Mouse (Mus musculus): ENCODE measurements around the gene Irx5. TPM values are rescaled to one million over a fixed set of nuclear protein-coding genes. Genes with fewer than 3 reads are reported as not detected.
A peak's percentile ranks its signal among the peaks of the same experiment; 100 is the strongest.

Gene Irx5
- polyA plus RNA-seq, 1 experiment, result 26.1 TPM

DNA sequence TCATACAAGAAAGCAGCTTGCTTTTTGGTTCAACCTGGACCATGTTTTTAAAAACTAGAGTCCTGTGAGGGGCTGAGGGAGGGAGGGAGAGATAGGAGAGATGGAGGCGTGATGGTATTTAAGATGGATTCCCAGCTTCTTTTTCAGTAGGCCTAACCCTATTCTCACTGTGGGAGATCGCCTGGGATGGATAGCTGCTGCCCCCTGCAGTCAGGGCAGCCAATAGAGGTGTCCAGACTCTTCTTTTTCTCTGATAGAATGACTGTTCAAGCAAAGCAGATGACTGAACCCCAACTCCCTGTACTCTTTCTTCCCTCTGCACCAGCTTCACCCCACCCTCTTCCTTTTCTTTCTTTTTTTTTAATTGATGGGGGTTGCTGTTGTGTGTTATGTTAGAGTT is 23.1 kb downstream of the Irx5 start:
- DNase-seq (ENCODE audit: low read depth), result no peak
- TF ChIP-seq CTCF (IDR thresholded peaks at IDR 0.05; ENCODE audit: borderline replicate concordance, extremely low read depth, insufficient read depth, insufficient read length), result peak; percentile 13; the same call in 1 of the 2 replicates
- no peak for TF ChIP-seq POLR2A (IDR thresholded peaks at IDR 0.05; ENCODE audit: borderline replicate concordance, extremely low read depth, insufficient read depth, insufficient read length, poor library complexity, severe bottlenecking)

DNA sequence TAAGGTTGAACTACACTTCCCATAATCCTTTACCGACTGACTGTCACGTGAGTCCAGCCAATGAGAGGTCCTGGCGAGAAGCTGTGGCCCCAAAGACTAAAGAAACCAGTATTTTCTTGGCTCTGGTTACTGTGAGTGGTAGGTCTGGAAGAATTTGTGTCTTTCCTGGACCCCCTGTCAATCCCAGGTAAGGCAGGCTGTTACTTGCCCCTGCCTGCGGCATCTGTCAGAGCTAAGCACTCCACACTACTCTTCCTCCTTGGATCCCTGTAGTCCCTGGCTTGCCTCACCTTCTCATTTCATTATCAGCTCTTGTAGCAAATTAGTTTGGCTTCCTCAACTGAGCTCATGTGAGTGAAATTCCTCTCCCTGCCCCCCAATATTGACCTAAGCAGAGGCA is 30.5 kb downstream of the Irx5 start:
- DNase-seq (ENCODE audit: low read depth), result no peak
- TF ChIP-seq CTCF (IDR thresholded peaks at IDR 0.05; ENCODE audit: borderline replicate concordance, extremely low read depth, insufficient read depth, insufficient read length) (no peak), POLR2A (IDR thresholded peaks at IDR 0.05; ENCODE audit: borderline replicate concordance, extremely low read depth, insufficient read depth, insufficient read length, poor library complexity, severe bottlenecking) (no peak)

- no peak for DNase-seq (ENCODE audit: low read depth)
- TF ChIP-seq POLR2A (IDR thresholded peaks at IDR 0.05; ENCODE audit: borderline replicate concordance, extremely low read depth, insufficient read depth, insufficient read length, poor library complexity, severe bottlenecking) (no peak), CTCF (IDR thresholded peaks at IDR 0.05; ENCODE audit: borderline replicate concordance, extremely low read depth, insufficient read depth, insufficient read length) (no peak)
Measured at GRCm38 (mm10) chr8:92404218-92404617, 46.8 kb downstream of the Irx5 start.

DNA sequence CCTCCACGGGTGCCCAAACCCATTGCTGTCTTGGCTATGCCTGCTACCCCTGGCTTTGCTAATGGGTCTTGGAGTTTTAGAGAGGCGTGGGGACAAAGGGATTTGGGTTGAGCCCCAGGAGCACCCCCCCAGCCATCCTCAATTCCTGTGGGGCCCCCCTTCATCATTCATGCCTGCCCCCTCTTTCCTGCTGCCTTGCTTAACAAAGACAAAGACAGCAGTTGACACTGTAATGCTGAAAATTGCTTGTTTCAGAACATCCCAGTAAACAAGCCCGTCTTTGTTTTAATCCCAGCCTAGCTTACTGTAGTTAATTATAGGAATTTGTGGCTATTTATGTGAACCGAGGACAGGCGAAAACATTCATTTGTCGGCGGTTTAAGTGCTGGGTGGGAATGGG is 50.7 kb downstream of the Irx5 start:
- DNase-seq (ENCODE audit: low read depth), result peak; percentile 66
- TF ChIP-seq CTCF (IDR thresholded peaks at IDR 0.05; ENCODE audit: borderline replicate concordance, extremely low read depth, insufficient read depth, insufficient read length) (no peak), POLR2A (IDR thresholded peaks at IDR 0.05; ENCODE audit: borderline replicate concordance, extremely low read depth, insufficient read depth, insufficient read length, poor library complexity, severe bottlenecking) (no peak)

DNA sequence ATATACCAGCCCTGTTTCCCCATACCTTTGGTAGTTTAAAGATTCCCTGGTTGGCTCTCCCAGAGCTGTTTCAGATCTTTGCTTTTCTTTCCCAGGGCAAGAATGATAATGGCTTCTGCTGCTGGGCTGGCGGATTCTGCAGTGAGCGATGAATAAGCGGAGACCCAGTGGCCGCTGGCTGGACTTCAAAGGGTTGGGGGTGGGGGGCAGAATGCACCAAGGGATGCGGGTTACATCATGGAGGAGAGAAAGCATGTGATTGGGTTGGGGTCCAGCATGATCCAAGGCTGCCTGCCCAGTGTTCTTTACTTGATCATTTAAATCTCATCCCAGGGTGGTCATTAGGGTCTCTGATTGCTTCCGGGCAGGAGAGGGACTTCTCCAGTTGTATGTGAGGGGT is 56.2 kb downstream of the Irx5 start:
- peak; percentile 67 for DNase-seq (ENCODE audit: low read depth)
- TF ChIP-seq CTCF (IDR thresholded peaks at IDR 0.05; ENCODE audit: borderline replicate concordance, extremely low read depth, insufficient read depth, insufficient read length) (no peak), POLR2A (IDR thresholded peaks at IDR 0.05; ENCODE audit: borderline replicate concordance, extremely low read depth, insufficient read depth, insufficient read length, poor library complexity, severe bottlenecking) (no peak)

DNA sequence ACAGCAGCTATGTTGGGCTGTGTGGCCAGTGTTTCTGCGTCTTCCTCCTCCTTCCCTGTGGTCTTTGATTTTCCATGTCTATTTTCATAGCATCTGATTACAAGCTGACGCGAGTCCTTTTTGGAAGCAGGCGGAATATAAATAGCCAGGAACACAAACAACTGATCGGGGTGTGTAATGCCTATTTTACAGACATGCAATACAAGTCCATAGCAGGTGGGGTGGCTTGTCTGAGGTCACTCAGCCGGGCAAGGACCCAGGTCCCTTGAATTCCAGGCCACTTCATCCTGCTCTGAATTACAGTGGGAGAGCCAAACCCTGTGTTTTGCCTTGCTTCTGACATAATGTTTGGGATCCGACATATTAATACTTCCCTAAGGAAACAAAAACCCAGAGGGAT is 63.2 kb downstream of the Irx5 start:
- no peak for DNase-seq (ENCODE audit: low read depth)
- TF ChIP-seq CTCF (IDR thresholded peaks at IDR 0.05; ENCODE audit: borderline replicate concordance, extremely low read depth, insufficient read depth, insufficient read length) (no peak), POLR2A (IDR thresholded peaks at IDR 0.05; ENCODE audit: borderline replicate concordance, extremely low read depth, insufficient read depth, insufficient read length, poor library complexity, severe bottlenecking) (no peak)
